Mouse (Mus musculus) small intestine, adult 2 months (tissue): ENCODE results near the gene Erp44. TPM values are rescaled to one million over a fixed set of nuclear protein-coding genes. Genes with fewer than 3 reads are reported as not detected.

Experiments
- H3K27ac ChIP-seq: fragments of 200-500 bp; 2 replicates; pipeline ENCODE4 v1.5.1; 2012; ENCODE audit warnings: low read depth, low read length, control low read depth, inconsistent platforms; ENCODE audit not compliant: insufficient read depth
- H3K27me3 ChIP-seq: fragments of 200-500 bp; 2 replicates; pipeline ENCODE4 v1.6.1; 2012; ENCODE audit warnings: mild to moderate bottlenecking, moderate library complexity, low read length, inconsistent platforms; ENCODE audit not compliant: control insufficient read depth, insufficient read depth
- H3K36me3 ChIP-seq: fragments of 200-500 bp; 2 replicates; pipeline ENCODE4 v1.6.1; 2012; ENCODE audit warnings: mild to moderate bottlenecking, low read length, control low read depth, inconsistent platforms; ENCODE audit not compliant: control insufficient read depth, insufficient read depth
- H3K4me1 ChIP-seq: fragments of 200-500 bp; 2 replicates; pipeline ENCODE4 v1.6.1; 2012; ENCODE audit warnings: low read length, inconsistent platforms, mixed read lengths; ENCODE audit not compliant: control insufficient read depth, insufficient read depth, insufficient read length
- H3K4me3 ChIP-seq: fragments of 200-500 bp; 2 replicates; pipeline ENCODE4 v1.5.1; 2012; ENCODE audit warnings: low read depth, mild to moderate bottlenecking, control low read depth, inconsistent platforms, low read length, moderate library complexity
- CTCF ChIP-seq: fragments of 200-500 bp; IDR thresholded peaks from 2 replicates; pipeline ENCODE4 v1.5.1; 2012; ENCODE audit warnings: low read depth, mild to moderate bottlenecking, control low read depth, inconsistent platforms, low read length, moderate library complexity, mixed read lengths; ENCODE audit not compliant: insufficient replicate concordance, insufficient read length; ENCODE audit errors: extremely low read depth
- POLR2A ChIP-seq: fragments of 200-500 bp; IDR thresholded peaks from 2 replicates; pipeline ENCODE4 v1.6.1; 2012; ENCODE audit warnings: low read depth, mild to moderate bottlenecking, control low read depth, inconsistent platforms, low read length, moderate library complexity
- WGBS: fragments of 180-500 bp; shearing (Covaris S2); methylation state at CpG from one replicate; pipeline ENCODE4 v1.1.7; 2018; 5-methylcytosine and 5-hydroxymethylcytosine counted together
- polyA plus RNA-seq: library from polyadenylated mRNA; depleted of rRNA; stranded (reverse); fragments of >200 nt; gene quantifications from 2 replicates; pipeline ENCODE4 v1.2.3, GENCODE M21; 2012

Erp44 gene
- polyA plus RNA-seq, 1 experiment = 6.9 TPM

DNA sequence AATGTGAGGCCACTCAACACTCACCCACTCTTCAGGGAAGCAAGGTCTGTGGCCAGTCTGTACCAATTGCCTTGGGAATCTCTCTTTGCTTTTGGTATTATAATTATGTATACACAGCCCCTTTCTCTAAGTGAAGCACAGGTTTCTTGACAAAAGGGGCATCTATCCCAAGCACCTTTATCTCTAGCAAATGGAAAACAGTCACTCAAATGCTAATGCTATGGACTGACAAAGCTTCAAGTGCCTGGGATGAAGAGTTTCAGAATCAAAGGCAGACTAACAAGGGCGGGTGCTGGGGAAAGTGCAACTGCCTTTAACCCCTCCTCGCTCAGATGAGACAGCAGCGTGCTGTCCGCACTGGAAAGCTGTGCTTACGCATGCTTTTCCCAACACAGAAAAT is 7.5 kb downstream of the Erp44 start:
- Histone ChIP-seq H3K36me3 (no peaks in the 10 kb centered on the region), H3K4me1 (peaks cover 28% of the 10 kb centered on the region), H3K27ac (peak overlapping the region; percentile 62; the same call in 1 of the 2 replicates), H3K27me3 (no peaks in the 10 kb centered on the region), H3K4me3 (no peak overlapping the region)
- TF ChIP-seq CTCF = no peak
- TF ChIP-seq POLR2A = no peak
- WGBS = 27% methylated on average over 5 of the region's 5 CpGs

DNA sequence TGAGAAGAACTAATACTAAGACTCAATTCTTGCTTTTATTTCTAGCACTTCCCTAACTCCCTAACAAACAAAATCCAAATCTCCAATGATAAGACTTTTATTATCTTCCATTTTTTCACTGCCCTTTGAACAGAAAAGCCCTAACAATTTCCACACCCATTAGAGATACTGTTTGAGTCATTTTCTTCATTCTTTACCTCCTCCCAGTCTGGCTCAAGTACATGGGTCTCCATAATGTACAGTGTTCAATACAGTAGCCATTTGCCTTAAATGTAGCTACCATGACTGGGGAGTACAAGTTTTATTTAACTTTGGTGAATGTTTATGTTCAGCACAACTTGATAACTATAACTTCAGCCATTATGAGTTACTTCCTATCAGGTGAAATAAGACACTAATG is 8.8 kb downstream of the Erp44 start:
- Histone ChIP-seq H3K36me3 (no peaks in the 10 kb centered on the region), H3K27ac (no peak overlapping the region), H3K4me1 (peaks cover 28% of the 10 kb centered on the region), H3K27me3 (no peaks in the 10 kb centered on the region), H3K4me3 (no peak overlapping the region)
- TF ChIP-seq POLR2A = no peak
- no peak for TF ChIP-seq CTCF

DNA sequence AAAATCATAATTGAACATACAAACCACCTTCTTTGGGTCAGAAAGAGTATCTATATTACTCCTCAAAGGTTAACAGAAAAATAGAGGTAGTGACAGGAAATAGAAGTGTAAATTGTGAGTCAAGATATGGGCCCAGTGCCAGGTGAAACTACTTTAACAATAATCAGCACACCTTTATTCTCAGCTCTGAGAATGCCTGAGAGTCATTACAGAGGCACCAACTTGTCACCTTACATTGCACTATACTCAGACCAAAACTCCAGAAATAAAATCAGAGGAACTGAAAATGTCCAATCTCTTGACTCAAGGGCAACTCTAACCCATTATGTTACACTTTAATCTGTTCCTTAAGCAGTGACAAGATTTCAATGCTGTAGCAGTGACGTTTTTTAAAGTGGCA is 11.2 kb downstream of the Erp44 start:
- WGBS = 32% methylated on average over 1 of the region's 1 CpGs
- no peaks in the 10 kb centered on the region for H3K36me3 ChIP-seq
- no peaks in the 10 kb centered on the region for H3K27me3 ChIP-seq
- no peak overlapping the region for H3K27ac ChIP-seq
- peaks cover 22% of the 10 kb centered on the region; the same call in 1 of the 2 replicates for H3K4me1 ChIP-seq
- TF ChIP-seq POLR2A = no peak
- TF ChIP-seq CTCF = no peak
- no peak overlapping the region for H3K4me3 ChIP-seq

DNA sequence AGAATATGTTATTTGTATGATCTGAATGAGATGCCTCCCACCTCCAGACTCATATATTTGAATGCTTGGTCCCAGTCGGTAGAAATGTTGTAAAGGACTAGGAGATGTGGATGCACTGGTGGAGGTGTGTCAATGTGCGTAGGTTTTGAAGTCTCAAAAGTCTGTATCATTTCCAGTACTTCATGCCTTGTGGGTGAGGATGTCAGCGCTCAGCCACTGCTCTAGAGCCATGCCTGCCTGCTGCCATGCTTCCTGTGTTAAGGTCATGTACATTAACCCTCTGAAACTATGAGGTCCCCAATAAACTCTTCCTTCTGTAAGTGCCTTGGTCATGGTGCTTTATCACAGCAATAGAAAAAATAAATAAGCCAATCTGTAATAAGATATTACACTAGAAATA is 11.7 kb downstream of the Erp44 start:
- peaks cover 22% of the 10 kb centered on the region; the same call in 1 of the 2 replicates for H3K4me1 ChIP-seq
- TF ChIP-seq CTCF (no peak), POLR2A (no peak)
- no peaks in the 10 kb centered on the region for H3K36me3 ChIP-seq
- WGBS = 63% methylated on average over 3 of the region's 3 CpGs
- no peaks in the 10 kb centered on the region for H3K27me3 ChIP-seq
- H3K27ac ChIP-seq = no peak overlapping the region
- H3K4me3 ChIP-seq = no peak overlapping the region

DNA sequence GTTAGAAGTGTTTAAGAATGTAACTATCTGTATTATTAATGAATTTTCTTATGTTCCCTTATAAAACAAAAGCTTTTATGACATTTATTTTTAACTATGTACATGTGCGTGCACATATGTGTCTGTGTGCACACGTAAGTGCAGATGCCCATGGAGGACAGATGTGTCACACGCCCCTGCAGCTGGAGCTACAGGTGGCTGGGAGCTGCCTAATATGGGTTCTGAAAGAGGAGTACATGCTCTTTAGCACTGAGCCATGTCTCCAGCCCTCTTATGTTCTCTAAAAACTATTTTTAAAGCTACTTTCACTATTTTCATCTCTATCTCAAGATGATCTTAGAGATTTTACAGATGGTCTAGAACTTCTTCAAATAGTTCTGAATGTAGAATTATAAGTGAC is 21.3 kb downstream of the Erp44 start:
- TF ChIP-seq CTCF (no peak), POLR2A (no peak)
- Histone ChIP-seq H3K27me3 (no peaks in the 10 kb centered on the region), H3K36me3 (no peaks in the 10 kb centered on the region), H3K4me1 (peaks cover 2% of the 10 kb centered on the region; the same call in 1 of the 2 replicates), H3K4me3 (no peak overlapping the region), H3K27ac (no peak overlapping the region)
- 93% methylated on average over 3 of the region's 3 CpGs for WGBS

DNA sequence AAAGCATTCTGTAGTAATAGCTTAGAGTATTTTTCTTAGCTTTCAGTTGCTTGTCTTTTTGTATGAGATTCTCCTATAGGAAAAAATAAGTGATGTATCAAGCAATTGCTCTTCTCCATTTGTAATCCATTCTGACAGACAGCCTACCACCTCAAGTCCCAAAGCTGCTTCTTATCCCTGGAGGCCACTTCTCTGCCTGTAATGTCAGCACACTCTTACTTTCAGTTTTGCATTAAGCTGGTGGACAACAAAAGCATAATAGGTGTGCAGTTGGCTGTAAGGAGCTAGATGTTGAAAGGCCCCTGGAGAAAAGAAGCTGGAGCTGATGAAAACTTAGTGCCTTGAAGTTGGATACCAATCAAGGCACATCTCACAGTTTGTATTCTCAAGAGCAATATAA is 26.1 kb downstream of the Erp44 start:
- no peak overlapping the region for H3K27ac ChIP-seq
- H3K36me3 ChIP-seq = no peaks in the 10 kb centered on the region
- no peak overlapping the region for H3K4me3 ChIP-seq

DNA sequence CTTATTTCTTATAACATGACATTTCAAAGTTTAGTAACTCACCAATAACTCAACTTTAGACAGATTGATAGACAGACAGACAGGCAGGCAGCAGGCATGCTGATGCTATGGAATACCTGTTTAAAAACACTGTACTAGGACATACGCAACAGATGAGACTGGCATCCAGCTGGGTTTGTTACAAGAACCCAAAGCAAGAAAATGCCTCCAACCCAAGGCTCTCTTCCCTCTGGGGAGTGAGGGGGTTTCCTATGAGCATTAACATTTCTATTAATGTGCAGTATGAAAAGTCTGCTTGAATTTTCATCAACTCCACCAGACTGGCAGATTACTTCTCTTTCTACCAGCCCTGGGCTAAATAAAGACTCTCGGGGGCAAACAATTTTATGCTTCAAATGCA is 35.1 kb downstream of the Erp44 start:
- Histone ChIP-seq H3K36me3 (no peaks in the 10 kb centered on the region), H3K4me3 (no peak overlapping the region), H3K4me1 (no peaks in the 10 kb centered on the region), H3K27ac (no peak overlapping the region), H3K27me3 (no peaks in the 10 kb centered on the region)
- WGBS = 85% methylated on average over 2 of the region's 2 CpGs
- TF ChIP-seq CTCF (no peak), POLR2A (no peak)

More for the DNA sequence above, 26.1 kb downstream of the Erp44 start:
- peaks cover 2% of the 10 kb centered on the region; the same call in 1 of the 2 replicates for H3K4me1 ChIP-seq
- no peak for TF ChIP-seq POLR2A
- no peak for TF ChIP-seq CTCF
- H3K27me3 ChIP-seq = no peaks in the 10 kb centered on the region

DNA sequence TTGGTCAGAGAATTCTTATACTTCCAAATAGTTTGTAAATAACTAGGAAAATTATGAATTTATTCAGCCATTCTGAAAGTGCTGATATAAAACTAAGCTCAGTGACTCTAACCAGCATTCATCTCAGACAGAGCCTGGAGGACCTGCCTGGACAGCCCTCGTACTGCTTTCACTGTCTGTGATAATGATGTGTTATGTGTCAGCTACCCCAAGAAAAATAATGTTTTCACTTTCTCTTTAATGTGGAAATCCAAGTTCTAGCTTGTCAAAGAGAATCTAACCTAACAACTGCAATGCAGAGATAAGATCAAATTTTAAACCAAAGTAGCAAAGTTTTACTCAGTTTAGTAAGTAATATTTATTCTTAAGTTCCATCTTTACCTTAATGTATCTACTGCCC is 35.6 kb downstream of the Erp44 start:
- H3K27me3 ChIP-seq = no peaks in the 10 kb centered on the region
- no peak overlapping the region for H3K27ac ChIP-seq
- 71% methylated on average over 1 of the region's 1 CpGs for WGBS
- no peak overlapping the region for H3K4me3 ChIP-seq
- H3K4me1 ChIP-seq = no peaks in the 10 kb centered on the region
- H3K36me3 ChIP-seq = peaks cover 2% of the 10 kb centered on the region; the same call in 1 of the 2 replicates
- no peak for TF ChIP-seq CTCF
- TF ChIP-seq POLR2A = no peak
